In genomic region chr9:72275101-72275978, GRCm38 (mm10) we compare ENCODE assay signal across 7 mouse cellular contexts. TPM values are rescaled to one million over a fixed set of nuclear protein-coding genes. Genes with fewer than 3 reads are reported as not detected.
DNase-seq lines count a peak whose midpoint lies in the region; ATAC-seq lines count a peak whose summit lies in the region.

No protein-coding gene starts in this region.

- peaks cover 4% of the 10 kb centered on the region; the same call in 1 of the 2 replicates for H3K9me3 ChIP-seq in intestine, embryonic 14.5 days (ENCODE audit: control insufficient read depth, low read length)

- peak overlapping the region; percentile 97 for H3K27ac ChIP-seq in intestine, embryonic 14.5 days (ENCODE audit: low read depth)

- intact Hi-C loops in left cerebral cortex, postnatal 10 days (cut with DNase I) = loop anchor here (10.0 kb wide), 1 partner anchor 161 kb away; the partner anchor contains the start of gene Tcf12

- peak overlapping the region; percentile 95 for H3K9ac ChIP-seq in intestine, embryonic 14.5 days (ENCODE audit: low read length)

- H3K4me1 ChIP-seq in intestine, embryonic 14.5 days (replicated peaks; ENCODE audit: control insufficient read depth, insufficient read depth, low read length) = no peaks in the 10 kb centered on the region; the same call in 1 of the 2 replicates

- peak; percentile 86 for ATAC-seq in intestine, embryonic 14.5 days (replicated peaks; ENCODE audit: low FRiP score, low TSS enrichment, low read depth)
- peak; percentile 45 for ATAC-seq in megakaryocyte progenitor cell, adult 5-6 weeks (replicated peaks; ENCODE audit: poor library complexity)

- WGBS in intestine, embryonic 14.5 days = 1% methylated on average over 51 of the region's 70 CpGs

- peak; percentile 76 for DNase-seq in adrenal gland, adult 2 months
- DNase-seq in embryo, embryonic 10 days (ENCODE audit: low spot score) = peak; percentile 64
- DNase-seq in gastrocnemius, postnatal 25 days = peak; percentile 32
- peak; percentile 91 for DNase-seq in intestine, embryonic 14.5 days (ENCODE audit: low spot score)
- peak; percentile 29 to 68 for DNase-seq in left cerebral cortex, postnatal 10 days (ENCODE audit: extremely low spot score in 1 of 2, low spot score in 2 of 2)
- DNase-seq in right cerebral cortex, postnatal 25 days = peak; percentile 65

- peak overlapping the region; percentile 63 for H3K4me3 ChIP-seq in intestine, embryonic 14.5 days (ENCODE audit: low read depth, low read length)

- H3K27me3 ChIP-seq in intestine, embryonic 14.5 days (replicated peaks; ENCODE audit: control insufficient read depth, insufficient read depth, low read length) = no peaks in the 10 kb centered on the region

- no peaks in the 10 kb centered on the region for H3K36me3 ChIP-seq in intestine, embryonic 14.5 days (ENCODE audit: control insufficient read depth, insufficient read depth, low read length)

- peak overlapping the region; percentile 75 for H3K4me2 ChIP-seq in intestine, embryonic 14.5 days (ENCODE audit: low read length)

RNA-seq across cellular contexts. Expression of gene Zfp280d, which starts 0.7 kb away (rescaled TPM):
- total RNA-seq in adrenal gland, adult 2 months (2021) = 10 to 100 TPM; 29.4 to 33.1 TPM
- 3.1 and 4.2 TPM in 2 replicates for polyA plus RNA-seq in adrenal gland, adult 2 months (2012; rRNA removed)
- total RNA-seq in gastrocnemius, postnatal 25 days (2021) = 10 to 100 TPM; 14.3 to 16.6 TPM
- polyA plus RNA-seq in intestine, embryonic 14.5 days (2014; fragmentation: Nextera tagmentation; extraction: Ambion mirVana) = 34.6 and 39.5 TPM in 2 replicates
- total RNA-seq in left cerebral cortex, postnatal 10 days (2021) = 10 to 100 TPM; 53.2 to 53.5 TPM
- total RNA-seq in megakaryocyte progenitor cell, adult 5-6 weeks (2015) = 82.2 and 101 TPM in 2 replicates
- 40.6 and 59.9 TPM in 2 replicates for total RNA-seq in megakaryocyte progenitor cell, adult 5-6 weeks (2017)

Comparison
In these comparisons a context has a peak if more than half of its experiments do, and no peak if none do; other contexts are left out.
1. Peak in every context shown above with its lines: DNase-seq, ATAC-seq, H3K4me3 ChIP-seq and H3K27ac ChIP-seq.
2. DNase-seq: peak in every context shown above with its lines; median percentile 91 in intestine, embryonic 14.5 days; 76 in adrenal gland, adult 2 months; 65 in right cerebral cortex, postnatal 25 days; 64 in embryo, embryonic 10 days; 48 in left cerebral cortex, postnatal 10 days; 32 in gastrocnemius, postnatal 25 days.